Mouse (Mus musculus) retina, adult 2 months (tissue): ENCODE measurements around the gene Elp4.

Source experiments
- DNase-seq: peaks from one replicate; pipeline ENCODE4 v3.0.0-alpha.2; 2012; ENCODE audit warnings: low read depth, low spot score

Elp4 gene

DNA sequence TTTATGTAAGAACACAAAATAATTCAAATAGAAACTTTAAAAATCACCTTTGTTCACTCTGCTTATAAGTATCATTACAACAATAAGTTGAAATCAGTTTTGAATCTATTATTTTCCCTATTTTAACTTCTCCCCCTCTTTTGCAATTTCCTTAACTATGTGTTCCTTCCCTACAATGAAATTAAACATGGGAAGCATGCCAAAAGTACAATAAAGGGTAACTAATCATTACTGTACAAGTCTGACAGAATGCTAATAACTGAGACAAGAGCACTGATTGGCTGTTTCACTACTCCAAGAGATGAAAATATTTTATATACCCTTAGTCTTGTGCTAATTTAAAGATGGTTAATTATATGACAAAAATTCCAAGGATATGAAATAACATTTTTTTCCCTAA, 99.2 kb downstream of the Elp4 start:
- DNase-seq, result no peak

DNA sequence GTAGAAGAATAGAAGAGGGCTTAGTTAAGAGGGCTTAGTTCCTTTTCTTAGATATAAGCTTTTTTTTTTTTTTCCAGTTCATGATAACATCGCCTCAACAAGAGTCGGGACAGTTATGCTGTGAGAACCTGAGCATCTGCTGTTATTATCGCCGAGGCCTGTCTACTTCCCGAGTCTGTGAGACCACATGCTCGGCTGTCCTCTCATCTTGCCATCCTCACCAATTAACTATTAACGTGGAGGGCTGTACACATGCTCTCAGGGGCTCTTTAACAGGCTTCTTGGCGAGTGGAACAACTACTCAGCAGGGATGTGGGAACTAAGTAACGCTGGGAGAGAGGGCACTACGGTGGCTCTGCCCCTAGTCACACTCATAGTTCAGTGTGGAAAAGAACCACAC, 99.9 kb downstream of the Elp4 start:
- DNase-seq, result no peak

DNA sequence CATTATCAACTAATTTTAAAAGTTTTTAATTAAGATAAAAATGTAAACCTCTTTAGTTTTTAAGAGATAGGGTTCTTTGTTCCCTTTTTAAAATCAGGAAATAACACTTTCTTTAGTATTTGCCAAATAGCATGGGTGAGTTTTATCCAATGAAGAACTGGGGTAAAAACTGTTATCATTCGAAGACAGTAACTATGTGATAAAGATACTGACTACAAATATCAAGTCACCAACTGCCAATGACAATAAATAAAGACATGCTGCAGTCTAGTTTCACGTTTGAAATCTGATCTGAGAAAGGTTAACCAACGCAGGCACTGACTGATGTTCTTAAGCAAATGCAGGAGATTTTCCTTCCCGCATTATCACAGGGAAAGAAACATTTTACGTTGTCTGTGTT, 100.9 kb downstream of the Elp4 start:
- no peak for DNase-seq

DNA sequence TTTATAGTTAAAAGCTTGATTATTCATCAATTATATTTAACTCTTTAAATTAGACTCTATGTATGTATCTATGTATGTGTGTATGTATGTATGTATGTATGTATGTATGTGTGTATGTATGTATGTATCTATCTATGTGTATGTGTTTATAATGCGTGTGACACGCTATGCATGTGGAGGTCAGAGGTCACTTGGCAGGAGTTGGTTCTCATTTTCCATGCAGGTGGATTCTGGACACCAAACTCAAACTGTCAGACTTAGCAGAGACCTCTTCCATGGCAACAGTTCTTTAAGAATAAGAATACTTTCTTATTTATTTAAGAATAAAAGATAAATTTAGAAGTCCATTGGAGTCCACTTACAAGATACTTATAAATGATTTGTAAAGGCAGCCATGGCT, 101.5 kb downstream of the Elp4 start:
- DNase-seq, result no peak

DNA sequence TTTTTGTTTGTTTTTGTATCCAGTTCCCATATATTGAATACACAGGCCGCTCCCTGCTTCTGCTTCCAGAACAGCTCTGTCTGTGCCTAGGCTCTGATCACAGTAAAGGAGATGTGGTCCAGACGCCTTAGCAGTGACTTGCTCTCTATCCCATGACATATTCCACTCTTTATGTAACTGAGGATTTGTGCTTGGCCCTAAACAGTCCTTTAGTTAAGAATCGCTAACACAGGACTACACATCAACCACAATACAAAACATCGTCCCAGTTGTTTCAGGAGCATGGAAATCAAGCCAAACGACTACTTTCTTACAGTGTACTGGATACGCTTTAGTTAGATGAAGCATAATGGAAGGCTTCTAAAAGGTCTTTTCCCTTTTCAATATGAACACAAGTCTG, 102.8 kb downstream of the Elp4 start:
- DNase-seq, result no peak

DNA sequence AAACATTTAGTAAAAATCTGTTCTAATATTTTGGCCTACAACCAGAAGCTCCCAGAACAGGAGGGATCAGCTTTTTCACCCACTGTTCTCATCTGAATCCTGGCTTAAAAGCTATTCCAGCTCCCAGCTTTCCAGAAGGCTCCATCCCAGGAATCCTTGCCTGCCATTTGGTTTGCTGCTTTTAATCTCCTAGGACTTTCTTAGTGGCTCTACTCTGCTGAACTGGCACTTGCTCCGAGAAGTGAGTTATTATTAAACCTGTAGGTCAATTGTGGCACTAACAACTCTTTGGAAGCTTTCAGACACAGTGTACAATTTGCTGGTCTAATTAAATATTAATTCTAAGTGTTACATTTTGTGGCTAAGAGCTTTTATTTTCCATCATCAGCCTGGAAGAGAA, 103.7 kb downstream of the Elp4 start:
- no peak for DNase-seq

DNA sequence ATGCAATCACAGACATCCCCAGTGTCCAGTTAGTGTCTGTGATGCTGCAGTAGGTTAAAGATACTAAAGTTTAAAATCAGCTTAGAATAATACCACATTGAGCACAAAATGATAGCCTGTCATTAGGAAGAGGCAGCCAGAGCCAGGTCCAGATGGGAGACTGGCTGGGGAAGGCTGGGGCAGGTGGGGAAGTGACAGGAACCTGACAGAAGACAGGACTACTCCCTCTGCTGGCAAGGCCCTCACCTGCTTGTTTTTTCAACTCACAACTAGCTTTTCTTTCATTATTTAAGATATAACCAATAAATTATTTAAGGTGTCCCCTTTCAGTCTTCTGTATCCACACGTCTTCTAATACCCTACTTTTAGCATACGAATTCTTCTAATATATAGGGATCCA, 104.5 kb downstream of the Elp4 start:
- no peak for DNase-seq

DNA sequence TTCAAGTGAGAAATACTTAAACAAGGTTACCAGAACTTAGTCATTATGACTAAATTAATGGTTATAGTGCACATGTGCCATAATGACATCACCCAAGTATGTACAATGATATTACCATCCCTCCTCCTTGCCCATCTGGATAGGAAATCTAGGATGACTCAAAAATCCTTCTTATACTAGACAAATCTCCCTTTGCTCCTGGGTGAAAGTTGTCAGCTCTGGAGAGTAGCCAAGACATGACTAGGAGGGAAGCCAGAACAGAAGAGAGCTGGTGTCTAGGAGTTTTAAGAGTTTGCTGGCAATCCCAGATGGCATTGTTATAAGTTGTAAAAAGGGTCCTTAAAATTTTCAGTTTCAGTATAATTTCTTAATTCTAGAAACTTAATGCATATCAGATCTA, 106.5 kb downstream of the Elp4 start:
- no peak for DNase-seq

DNA sequence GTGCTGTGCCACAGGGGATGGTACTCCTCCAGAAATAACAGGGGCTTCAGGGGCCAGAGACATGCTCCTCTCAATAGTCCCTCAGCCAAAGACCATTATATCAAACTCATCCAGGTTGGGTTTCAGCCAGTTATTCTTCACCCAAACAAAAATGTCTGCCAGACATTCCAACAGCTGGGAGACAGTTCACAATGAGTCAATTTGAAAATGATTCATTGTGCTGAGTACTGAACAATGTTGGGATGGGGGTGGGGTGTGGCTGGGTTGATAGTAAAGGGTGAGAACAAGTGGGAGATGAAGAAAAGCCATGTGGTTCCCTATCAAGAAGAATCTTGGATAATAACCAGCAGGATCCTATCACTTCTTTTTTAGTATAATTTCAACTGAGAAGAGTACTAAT, 108.3 kb downstream of the Elp4 start:
- no peak for DNase-seq

DNA sequence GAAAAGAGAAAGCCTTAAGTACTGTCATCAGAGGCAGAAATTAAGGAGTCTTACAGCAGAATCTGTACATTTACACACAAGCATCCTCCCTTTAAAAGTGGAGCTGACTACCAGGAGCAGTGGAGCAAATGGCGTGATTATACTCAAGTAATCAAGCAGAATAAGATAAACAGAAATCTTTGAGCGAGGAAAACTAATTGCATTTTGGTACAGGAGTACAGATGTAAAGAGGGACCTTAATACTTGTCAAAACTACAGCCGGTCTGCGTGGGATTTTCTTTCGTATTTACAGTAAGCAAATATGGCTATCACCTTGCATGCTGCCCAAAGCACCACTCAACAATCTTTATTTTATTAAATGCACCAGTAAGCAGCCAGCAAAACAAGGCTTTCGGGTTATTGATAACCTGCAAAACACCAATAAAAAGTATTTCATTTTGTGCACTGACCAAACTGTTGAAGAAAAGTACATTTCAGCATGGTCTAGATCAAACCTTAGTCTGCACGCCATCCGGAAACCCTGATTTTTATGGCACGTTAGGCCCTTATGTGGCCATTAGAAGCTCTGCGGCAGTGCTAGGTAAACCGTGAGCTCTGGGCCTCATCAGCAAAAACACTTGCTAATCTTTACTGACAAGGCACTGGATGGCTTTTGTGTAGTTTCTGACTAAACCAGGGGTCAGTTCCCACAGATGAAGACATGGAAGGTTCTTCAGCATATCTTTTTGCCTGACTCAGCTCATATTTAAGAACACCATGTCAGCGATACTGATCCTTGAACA, 111.8 kb downstream of the Elp4 start:
- no peak for DNase-seq

DNA sequence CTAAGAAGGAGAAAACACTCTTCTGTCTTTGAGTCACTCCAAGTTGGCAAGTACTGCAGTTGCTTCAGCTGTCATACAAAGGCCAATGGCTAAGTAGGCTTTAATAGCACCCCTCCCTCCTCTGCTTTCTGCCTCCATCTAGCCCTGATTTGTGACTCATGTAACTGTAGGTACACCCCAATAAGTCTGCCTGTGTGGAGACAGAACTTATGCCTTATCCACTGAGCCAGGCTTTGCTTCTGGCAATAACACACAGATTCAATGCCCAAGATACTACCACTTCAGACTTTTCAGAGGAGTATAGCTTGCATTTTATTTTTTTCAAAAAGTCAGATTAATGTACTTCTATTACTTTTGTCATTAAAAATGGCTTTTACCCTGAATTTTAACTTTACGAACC, 114.4 kb downstream of the Elp4 start:
- DNase-seq, result no peak

DNA sequence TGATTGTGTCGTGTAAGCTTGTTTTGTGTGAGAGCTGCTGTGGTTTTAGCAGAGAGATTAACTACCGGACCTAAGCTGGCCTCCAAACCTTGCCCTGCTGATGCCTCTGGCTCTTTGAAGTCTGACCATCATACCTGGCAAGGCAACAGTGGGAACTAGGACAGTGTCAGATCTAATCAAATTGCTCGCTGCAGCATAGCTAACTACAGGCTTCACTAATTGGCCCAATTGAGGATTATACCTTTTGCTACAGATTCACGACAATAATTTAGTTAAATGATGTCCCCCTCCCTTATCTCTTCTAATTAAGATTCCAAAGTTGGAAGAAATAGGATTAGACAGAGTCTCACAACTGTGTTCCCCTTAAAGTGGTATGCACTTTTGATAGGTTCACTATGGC, 116.6 kb downstream of the Elp4 start:
- no peak for DNase-seq

DNA sequence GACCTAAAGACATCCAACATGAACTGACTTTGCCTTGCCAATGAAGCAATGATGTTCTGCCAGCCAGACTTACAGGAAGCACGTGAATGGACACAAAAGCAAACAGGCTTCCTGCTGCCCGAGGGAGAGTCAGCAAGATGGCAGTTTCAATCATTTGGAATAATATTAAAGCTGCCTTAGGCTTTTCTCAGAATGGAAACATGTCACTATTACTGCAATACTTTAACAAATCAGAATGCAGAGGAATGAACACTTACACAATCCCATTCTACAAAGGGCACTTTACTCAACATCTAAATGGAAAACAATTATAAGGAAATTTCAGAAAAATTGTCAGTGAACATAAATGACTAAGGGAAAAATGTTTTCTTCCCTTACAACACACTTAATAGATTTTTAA, 117.4 kb downstream of the Elp4 start:
- no peak for DNase-seq

DNA sequence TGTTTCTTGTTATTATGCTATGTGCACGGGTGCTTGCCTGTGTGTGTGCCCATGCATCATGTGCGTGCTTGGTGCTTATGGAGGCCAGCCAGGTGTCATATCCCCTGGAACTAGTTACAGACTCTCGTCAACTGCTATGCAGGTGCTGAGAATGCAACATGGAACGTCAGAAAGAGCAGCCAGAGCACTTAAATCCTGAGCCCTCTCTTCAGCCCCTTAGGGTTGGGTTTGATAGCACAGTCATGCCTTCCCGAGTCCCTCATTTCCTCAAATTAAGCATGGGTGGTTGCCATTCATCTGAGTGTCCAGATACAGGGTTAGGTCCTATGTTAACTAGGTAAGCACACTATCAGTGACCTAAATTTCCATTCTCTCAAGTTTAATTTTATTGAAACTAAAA, 121.5 kb downstream of the Elp4 start:
- DNase-seq, result no peak

DNA sequence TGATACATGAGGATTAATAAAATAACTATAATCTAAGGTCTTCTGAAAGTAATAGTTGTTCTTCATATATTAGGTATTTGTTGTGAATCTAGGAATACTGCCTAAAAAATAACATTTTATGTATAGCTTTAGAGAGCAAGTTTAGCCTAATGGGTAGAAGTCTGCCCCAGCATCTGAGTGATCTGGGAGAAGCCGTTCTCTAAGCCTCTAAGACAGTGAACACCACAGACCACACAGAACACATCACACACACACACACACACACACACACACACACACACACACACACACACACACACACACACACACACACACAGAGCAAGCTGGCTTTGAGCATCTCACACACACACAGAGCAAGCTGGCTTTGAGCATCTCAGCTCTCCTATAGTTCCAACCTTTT, 123.6 kb downstream of the Elp4 start:
- DNase-seq, result no peak

DNA sequence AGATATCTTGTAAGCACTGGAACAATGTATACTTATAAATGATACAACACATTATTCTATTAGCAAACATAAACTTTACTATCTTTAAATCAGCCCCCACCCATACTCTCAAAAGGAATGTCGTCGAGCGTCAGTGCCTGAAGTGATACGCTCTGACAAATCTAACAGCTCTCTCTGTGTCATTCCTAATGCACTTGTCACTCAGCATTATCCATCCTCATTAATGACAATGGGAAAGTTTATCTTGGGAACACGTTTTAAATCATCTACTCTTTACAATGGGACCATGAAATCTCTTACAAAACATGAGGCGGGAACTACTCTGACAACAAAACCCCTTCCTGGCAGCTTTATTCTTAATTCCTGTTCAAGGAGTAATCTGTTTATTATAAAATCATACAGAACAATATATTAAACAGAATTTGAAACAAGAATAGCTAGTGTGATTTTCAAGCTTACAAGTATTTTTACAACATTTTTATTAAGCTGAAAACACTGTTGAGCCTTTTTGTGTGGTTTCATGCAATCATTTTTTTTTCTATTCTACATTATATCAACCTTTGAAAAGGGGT, 125.0 kb downstream of the Elp4 start:
- DNase-seq, result no peak

DNA sequence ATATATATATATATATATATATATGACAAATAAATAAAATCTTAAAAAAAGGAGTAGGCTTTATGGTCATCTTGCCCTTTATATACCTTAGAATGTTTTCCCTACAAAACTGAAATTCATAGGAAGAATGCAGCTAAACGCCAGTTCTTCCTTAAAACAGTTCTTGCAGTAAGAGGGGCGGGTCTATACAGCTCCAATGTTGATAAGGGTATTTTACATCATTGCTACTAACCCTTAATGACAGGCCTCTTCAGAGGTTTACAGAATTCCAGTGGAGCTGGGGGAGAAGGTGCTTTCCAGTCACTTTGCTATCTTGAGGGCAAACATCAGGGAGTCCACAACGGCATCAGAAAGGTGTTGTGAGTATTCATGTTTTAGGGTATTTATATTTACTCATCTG, 133.1 kb downstream of the Elp4 start:
- DNase-seq, result no peak

DNA sequence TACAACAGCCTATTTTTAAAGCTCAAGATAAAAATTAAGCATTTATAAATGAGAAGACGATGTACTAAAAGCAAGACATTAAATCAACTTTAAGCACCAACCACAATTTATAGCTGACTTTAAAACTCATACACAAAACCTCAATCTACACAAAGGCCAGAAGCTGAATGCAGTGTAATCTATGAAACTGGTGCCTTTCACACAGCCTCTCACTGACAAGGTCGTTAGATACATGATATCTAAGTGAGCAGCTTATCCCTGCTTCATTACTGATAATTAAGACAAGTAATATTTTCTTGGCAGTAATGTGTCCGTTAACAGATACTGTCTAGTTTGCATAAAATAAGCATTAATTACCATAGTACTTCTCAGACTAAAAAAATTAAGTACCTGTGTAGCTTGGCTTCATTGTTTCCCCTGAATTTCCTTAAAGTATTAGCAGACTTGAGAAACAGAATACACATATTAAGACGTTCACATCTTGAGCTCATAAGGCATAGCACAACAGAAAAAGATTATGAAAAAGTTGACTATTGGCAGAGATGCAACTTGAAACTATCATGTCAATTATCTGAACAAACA, 134.5 kb downstream of the Elp4 start:
- DNase-seq, result no peak

DNA sequence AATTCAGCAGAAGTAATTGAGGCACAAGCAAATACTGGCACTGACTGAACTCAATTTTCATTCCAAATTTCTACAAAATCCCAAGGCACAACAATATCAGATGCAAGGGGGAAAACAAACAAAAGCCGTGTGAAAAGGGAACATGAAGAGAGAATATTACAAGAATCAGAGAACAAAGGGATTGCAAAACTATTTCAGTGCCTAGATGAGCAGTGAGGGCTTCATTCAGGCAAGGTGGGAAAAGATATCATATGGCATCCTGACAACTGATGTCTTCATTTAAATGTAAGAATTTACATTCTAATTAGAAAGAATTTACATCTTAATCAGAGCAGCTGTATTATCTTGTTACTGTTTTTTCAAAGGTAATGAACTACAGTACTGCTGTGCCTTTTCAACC, 150.9 kb downstream of the Elp4 start:
- DNase-seq, result no peak

DNA sequence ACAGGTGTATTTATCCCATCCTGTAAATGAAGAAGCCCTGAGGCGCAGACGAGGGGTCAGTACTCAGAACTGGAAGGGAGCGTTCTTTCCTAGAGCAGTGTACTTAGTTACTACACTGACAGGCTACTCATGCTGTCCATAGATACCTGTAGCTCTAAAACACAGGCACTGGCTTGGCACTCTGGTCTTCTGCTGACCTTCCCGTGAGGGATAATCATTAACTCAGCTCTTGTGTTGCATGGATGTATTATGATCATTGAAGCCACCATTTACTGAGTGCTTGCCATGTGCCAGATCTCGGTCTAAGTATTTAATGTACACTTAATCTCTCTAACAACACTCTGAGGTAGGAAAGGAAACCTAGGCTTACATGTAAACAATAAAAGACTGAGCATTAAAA, 155.3 kb downstream of the Elp4 start:
- DNase-seq, result no peak

DNA sequence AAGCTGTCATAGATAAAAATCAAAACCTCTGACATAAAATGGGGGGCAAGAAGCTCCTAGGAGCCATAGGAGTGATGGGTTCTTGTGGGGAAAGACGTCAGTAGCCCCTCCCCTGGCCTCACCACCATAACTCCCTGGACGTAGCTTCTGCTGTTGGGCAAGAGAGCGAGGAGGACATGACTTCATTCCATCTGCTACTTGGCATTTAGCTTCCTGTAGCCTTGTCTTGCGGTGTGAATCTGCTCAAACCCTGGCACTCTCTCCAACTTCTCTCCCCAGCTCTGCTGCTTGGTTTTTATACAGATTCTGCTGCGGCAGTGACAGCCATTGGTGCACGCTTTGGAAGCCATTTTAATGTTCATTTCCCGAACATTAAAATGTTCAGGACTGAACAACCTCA, 157.5 kb downstream of the Elp4 start:
- DNase-seq, result no peak

DNA sequence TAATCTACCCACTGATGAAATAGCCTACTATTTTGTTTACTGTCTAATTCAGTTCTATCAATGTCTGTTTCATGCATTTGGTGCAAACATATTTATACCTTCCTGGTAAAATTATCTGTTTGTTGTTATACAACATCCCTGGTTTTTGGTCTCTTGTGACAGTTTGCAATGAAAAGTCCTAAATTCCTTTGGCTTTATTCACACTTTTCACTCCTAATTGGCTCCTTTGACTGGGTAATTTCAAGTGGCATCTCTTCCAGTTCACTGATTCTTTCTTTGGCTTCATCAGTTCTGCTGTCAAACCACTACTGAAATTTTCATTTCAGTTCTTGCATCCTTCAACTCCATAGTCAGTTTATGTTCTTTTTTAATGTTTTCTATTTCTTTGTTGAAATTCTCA, 168.2 kb downstream of the Elp4 start:
- DNase-seq, result no peak

DNA sequence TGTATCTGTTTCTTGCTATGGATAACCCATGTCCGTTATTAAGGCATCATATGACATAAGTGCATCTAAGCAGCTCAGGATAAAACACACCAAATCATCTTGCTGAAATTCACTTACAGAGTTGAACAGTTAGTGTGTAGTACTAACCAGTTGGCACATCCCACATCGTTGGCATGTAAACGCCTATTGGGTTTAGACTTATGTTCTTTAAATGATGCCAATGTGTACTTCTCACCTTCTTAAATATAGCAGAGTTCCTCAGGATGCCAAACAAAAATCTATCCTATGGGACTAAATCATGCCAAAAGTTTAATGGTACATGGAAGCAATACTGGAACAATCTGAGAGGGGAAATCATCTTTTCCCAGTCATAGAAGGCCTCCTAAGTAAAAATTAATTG, 173.7 kb downstream of the Elp4 start:
- DNase-seq, result no peak

DNA sequence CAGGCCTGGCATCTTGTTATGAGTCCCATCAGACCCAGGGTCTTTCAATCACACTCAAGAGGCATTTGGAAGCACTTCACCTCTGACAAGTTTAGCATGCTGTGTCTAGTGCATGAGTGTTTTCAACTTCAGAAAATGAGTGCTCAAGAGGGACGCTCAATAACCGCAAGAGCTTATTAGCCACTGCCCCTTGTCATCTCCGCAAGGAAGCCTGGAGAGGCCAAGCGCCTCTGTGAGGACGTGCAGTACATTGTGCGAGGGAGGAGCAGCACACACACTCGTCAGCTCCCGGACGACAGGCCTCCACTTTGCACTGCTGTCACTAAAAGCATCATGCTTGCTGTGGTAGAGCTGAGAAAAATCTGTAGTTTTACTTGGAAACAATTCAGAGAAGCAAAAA, 177.7 kb downstream of the Elp4 start:
- DNase-seq, result no peak
